Mouse (Mus musculus) brain, embryonic 14.5 days (tissue): ENCODE results near the gene Larp1.

Experiments used
- CTCF ChIP-seq: fragments of 200-500 bp; IDR thresholded peaks from 2 replicates; pipeline ENCODE4 v1.5.1; 2012; ENCODE audit warnings: inconsistent platforms, mild to moderate bottlenecking, moderate library complexity, borderline replicate concordance; ENCODE audit not compliant: insufficient read depth, insufficient read length; ENCODE audit errors: extremely low read depth
- POLR2A ChIP-seq: fragments of 200-500 bp; IDR thresholded peaks from 2 replicates; pipeline ENCODE4 v1.6.1; 2012; ENCODE audit warnings: mild to moderate bottlenecking, inconsistent platforms, borderline replicate concordance; ENCODE audit not compliant: poor library complexity, insufficient read depth, insufficient read length, severe bottlenecking; ENCODE audit errors: extremely low read depth

DNA sequence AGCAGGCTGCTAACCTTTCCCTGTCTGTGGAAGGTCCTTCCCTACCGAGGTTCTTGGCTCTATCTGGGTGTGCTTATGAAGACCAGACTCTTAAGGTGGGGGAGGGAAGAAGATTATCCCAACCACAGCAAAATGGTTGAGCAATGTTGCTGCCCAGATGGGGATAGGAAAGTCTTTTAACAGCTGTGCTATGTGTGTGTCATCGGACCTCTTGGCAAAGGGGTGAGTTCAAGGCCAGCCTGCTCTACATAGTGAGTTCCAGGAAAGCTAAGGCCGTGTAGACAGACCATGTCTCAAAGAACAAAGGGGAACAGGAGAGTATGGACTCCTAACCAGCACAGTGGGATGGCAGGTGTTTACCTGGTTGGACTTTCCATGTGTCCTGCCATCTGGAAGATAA is 64.1 kb downstream of the Larp1 start:
- TF ChIP-seq CTCF (no peak), POLR2A (no peak)
